Mouse (Mus musculus) kidney, postnatal 25 days (tissue): ENCODE results near the gene Usp48.

ENCODE experiments used
- DNase-seq, 2 experiments: peaks; one replicate each; pipeline ENCODE4 v3.0.0; 2021; ENCODE audit warnings: mixed read lengths in 2 of 2

The Usp48 gene

DNA sequence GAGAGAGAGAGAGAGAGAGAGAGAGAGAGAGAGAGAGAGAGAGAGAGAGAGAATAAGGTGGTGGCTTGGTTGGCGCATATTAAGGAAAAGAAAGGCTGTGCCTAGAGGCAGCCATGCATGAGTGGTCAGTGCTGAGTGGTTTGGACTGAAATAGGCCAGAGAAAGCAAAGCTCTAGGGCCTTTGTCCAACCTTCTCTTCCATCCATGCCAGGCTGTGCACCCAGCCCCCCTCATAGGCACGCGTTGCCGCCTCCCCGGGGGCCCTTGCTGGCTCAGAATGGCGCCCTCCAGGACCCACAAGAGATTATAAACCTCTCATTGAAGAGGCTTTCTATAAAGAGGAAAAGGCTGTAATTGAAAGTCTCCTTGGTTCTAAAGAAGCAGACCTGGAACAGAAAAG, 68.0 kb downstream of the Usp48 start:
- peak; percentile 55 to 80 for DNase-seq

DNA sequence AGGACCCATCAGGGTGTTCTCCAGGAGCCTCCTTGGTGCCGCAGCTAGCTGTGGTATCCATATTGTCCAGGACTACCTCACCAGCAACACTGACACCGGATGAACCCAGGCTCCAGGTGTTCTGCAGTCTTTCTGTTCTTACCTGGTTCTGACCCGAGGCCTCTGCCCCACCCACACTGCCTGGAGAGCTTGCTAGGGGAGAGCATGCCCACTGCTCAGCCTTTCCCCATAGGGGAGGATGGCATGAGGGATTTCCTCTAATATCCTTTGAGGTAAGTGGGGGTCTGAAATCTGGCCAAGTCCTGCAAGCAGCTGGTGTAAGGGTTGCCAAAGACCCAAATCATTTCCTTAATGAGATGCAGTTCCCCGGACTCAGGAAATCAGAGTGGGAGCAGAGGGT, 69.9 kb downstream of the Usp48 start:
- DNase-seq = no peak

DNA sequence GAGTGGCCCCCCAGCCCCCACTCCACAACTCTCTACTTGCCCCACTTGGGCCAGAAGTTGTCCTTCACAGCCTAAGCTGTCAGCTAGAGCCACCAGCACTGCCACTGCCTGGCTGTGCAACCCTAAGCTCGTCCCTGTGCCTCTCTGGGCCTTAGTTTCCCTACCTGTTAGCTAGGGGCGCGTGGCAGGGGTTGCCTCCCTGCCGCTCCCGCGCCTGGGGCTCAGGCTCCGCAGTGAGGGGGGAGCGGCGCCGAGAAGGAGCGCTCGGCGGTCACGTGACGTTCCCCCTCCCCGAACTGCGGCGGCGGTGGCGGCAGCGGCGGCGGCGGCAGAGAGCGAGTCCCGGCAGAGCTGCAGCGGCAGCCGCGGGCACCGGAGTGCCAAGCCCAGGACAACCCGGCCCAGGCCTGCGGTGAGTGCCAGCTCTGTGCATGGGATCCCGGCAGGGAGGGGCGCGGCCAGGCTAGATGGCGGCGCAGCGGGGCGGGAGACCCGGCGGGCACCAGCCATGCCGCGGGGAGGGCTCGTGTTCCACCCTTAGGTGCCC, 71.0 kb downstream of the Usp48 start, which contains the start of gene Rap1gap:
TSS of gene Rap1gap (plus strand) at position 294 of the 547 bp plus-strand sequence.
- peak; percentile 53 to 80 for DNase-seq

DNA sequence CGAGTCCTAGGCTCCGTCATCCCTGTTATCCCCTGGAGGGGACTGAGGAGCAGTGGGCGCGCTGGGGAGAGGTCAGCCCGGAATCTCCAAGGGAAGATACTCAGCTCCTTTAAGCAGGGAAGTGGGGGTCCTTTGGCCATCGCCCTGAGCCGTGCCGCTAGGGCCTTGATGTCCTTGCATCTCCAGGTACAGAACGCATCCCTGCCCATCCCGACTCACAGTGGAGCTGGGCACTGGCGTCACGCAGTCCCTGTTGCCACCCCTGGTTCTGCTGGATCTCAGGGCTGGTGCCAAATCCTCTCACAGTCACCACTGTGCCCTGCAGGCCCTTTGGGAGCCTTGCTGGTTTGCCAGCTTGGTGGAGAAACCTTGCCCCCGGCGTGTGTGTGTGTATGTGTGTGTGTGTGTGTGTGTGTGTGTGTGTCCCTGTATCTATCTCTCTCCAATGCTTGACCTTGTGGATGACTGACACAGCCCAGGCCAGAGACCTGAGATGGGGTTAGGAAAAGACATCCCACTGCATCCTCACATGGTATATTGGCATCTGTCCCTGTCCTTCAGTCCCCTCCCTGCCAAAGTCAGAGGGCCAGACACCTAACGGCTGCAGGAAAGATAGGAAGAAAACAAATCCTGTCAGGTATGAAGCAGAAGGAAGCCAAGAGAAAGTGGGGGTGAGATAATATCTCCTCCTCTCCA, 71.6 kb downstream of the Usp48 start:
- peak; percentile 33 to 57 for DNase-seq

DNA sequence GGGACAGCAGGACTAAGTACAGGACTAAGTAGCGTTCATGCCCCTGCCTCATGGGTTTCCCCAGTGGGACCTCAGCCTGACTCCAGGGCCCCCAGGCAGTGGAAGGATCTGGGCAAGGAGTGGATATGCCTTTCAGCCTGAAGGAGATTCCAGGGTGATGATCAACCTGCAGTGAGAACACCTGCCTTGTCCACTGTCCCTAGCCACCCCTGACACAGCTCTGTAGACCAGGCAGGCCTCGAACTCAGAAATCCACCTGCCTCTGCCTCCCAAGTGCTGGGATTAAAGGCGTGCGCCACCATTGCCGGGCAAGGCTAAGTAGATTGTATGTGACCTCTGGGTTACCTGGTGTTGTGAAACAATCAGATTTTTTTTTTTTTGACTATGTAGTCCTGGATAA, 72.2 kb downstream of the Usp48 start:
- DNase-seq = peak in 1 of 2 experiments; percentile 20

DNA sequence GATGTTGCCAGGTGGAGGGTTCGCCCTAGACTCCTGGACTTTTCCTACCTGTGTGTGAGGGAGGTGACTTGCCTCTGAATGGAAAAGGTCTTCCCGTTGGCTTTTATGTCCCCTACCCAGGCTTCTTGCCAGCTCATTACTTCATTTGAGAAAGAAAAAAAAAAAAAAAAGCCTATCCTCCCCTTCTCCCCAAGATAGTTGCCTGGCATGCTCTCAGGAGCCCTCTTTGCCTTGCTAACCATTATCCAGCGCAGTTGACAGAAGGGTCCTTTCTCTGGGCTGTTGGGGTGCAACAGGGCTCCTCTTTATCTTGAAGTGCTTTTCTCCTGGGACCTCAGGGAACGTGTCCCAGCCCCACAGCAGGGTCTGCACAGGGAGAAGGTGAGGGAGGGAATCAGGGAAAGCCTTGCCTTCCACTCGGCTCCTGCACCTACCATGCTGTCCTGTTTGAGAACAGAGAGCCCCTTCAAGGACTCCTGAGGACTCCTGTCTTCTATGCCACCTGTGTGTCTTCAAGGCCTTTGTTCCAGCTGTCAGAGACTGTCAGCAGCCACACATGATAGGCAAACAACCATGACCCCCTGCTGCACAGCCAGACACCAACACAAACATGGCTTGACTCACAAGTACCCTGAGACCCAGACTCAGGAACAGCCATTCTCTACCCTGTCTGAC, 72.9 kb downstream of the Usp48 start:
- DNase-seq = peak in 1 of 2 experiments; percentile 28

DNA sequence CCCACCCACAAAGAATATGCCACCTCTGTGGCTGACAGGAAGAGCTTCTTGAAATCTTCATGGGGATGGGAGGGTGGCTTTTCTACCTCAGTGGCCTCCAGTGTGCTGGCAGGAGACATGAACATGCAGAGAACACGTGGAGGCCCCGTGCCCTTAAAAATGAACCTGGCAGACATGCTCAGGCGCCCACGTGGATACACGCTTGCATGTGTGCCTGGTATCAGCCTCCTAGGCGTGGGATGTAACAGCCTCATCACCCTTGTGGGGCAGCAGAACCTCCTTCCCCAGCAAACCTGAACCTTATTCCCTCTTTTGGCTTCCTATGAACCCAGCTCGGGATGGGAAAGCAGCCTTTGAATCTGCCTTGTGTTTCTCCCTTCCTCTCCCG, 73.4 kb downstream of the Usp48 start:
- peak in 1 of 2 experiments; percentile 35 for DNase-seq

DNA sequence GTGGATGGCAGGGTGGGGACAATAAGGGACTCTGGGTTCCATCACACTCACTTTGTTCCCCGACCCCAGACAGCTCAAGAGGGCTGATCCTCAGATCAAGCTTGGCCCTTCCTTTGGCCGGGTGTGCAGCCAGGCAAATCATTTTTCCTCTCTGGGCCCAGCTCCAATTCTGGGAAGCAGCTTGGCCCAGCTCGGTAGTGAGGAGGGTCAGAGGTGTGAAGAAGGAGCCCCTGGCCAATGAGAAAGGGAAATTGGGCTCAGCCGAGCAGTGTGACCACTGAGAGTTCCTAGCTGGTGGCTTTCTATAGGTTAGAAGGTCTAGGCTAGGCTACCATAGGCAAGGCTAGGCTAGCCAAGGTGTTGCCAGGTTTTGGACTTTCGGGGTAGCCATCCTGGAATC, 74.2 kb downstream of the Usp48 start:
- DNase-seq = peak; percentile 64 to 76

DNA sequence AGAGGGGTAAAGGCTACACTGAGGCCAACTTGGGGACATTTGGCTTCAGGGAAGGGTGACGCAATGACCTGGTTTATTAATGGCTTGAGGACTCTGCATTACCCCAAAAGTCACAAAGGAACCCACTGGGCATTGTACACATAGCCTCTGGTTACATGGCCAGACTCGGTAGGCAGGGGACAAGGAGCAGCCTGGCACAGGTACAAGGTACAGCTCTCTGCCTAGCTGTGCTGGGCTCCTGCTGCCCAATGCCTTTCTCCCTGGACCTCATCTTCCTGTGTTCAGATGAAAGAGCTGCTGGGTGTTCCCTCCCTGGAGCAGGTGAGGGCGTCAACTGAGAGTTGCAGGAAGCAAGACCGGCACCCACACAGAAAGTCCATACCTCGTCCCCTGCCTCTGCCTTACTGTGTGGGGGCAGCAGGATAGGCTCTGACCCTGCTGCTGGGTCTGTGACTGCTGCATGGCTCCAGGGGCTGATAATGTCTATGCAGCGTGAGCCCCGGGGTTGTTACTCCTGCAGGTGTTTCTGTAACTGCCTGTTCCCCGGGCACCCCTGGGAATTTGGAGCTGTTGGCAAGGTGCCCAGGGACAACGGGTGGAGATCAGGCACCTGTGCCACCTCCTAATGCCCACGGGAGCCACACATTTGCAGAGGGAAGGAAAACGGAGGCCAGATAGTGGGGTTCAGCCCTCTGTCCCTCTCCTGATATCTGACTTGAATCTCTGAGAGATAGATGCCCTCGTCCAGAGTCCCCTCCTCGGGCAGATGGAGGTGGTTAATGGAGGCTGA, 78.4 kb downstream of the Usp48 start:
- peak in 1 of 2 experiments; percentile 34 for DNase-seq

DNA sequence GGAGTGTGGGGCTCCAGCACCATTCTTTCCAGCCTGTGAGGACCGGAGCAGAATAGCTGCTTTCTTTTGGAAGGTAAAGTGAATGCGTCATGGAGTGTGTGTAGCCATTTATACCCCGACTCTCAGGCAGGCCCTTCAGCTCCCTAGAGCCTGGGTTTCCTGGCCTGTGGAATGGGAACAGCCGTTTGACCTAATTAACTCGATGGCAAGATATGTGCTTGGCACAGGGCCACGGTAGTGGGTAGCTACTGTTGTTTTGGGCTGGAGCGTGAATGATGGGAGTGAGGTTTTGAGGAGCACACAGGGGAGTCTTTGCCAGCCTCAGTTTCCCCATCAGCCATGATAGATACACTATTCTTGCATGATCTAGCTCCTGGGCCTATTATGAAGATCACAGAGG, 82.0 kb downstream of the Usp48 start:
- no peak for DNase-seq

DNA sequence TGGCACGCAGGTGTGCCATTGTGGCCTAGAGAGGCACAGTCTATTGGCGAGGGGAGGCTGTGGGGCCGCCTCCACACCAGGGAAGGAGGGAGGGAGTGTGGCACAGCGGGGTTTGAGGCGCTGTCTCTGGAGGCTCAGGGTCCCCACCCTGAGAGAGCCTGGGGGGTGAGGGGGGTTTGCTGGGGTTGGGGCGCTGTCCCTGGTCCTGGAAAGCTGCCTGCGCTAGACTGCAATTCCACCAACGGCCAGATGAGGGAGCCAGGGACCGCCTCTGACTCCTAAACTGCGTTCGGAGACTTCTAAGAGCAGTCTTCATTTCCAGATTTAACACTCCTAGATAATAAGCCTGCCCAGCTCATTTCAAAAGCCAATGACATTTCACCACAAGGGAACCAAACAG, 82.5 kb downstream of the Usp48 start:
- DNase-seq = peak; percentile 70 to 80

DNA sequence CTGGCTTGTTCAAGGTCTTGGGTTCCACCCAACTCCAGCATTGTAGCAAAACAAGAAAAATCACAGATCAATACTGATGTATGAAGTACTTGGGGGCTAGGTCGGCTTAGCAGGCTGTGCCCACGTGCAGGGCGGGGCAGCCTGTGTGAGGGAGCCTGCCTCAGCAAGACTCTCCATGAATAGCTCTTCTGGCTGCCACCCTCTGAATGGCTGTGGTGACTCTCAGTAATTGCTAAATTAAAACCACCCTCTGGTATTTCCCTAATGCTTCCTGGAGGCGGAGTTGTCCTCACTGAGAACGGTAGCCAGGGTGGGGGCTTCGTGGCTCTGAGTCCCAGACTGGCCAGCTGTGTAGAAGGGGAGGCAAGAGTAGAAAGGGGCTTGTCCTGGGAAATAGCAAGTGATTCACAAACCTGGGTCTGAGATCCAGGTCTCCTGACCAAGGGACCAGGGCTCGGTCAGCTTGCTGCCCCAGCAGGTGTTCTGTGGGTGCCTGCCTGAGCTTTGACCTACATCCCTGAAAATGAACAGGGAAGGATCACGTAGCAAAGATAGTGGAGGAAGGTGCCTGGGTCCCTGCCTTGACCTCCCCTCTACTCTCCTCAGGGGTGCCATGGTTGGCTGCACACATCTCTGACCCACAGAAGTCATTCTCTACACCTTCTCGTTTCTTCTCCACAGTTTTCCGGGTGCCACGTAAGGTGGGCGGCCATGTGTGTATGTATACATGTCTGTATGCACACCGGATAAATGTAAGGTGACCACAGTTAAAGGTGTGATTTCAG, 83.3 kb downstream of the Usp48 start:
- DNase-seq = no peak

DNA sequence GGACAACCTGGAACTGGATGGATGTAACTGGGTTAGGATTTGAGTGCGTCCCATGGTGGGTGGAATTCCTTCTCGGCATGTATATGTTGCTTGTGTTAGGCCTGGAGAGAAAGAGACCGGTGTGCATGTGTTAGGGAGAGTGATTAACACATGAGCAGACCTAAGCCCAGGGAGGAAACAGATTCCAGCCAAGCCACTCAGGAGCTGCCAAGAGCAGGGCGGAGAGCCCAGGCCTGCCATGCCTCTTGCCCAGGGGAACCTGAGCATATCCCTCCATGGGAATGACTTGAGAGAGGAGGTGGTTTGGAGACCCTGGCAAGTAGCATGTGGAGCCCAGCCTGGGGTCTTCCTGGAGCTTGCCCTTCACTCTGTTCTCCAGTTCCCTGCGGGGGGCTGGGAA, 84.4 kb downstream of the Usp48 start:
- peak; percentile 32 to 70 for DNase-seq

DNA sequence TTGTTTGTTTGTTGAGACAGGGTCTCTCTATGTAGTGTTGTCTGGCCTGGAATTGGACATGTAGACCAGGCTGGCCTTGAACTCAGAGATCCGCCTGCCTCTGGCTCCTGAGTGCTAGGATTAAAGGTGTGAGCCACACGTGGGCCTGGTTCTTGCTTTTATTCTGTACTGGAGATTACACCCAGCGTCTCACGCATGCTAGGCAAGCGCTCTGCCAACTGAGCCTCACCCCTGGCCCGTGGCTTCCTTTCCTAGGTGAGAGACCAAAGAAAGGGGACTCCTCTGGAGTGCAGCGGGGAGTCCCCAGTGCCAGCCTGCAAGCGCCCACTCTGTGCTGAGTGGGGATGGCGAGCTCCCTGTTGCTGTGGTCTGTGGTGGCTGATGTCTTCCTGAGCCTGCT, 85.0 kb downstream of the Usp48 start:
- DNase-seq = no peak

DNA sequence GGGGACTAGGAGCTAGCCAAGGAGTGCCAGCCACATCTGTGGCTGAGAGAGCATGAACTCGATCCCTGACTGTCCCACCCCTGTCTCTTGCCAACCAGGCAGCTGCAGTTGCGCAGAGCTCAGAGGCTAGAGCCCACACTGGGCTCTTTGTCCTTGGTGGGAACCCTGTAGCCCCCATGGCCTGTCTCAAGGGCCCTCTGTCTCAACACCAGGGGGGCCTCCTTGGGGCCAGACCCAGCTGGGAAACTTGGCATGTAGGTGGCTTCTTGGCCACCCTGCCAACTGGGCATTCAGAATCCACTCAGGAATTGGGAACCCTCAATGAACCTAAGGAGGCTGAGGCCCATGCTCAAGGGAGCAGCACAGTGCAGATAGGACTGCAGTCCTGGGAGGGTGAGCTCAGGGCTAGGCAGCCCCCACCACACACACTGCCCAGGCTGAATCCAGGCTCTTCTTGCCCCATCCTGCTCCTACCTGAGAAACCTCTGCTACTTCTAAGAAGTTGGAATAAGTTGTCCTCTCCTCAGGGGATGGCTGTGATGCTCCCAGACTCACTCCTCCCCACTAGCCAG, 86.5 kb downstream of the Usp48 start:
- DNase-seq = no peak

DNA sequence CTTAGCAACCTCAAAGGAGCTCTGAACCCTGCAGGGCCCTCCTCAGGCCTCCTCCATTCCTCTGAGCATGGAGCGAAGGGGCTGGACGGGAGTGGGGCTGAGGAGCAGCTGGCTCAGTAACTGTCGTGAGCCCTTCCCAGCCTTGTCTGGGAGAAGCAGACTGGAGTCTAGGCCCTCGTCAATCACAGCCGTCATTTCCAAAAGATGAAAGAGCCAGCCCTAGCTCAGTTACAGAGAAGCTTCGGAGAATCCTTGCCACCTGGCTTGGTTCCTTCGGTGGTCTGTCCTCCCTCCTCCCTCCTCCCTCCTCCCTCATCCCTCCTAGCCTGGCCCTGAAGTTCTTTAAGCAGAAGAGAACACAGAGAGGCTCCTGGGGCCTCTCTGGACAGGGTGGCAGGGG, 87.2 kb downstream of the Usp48 start:
- no peak for DNase-seq

DNA sequence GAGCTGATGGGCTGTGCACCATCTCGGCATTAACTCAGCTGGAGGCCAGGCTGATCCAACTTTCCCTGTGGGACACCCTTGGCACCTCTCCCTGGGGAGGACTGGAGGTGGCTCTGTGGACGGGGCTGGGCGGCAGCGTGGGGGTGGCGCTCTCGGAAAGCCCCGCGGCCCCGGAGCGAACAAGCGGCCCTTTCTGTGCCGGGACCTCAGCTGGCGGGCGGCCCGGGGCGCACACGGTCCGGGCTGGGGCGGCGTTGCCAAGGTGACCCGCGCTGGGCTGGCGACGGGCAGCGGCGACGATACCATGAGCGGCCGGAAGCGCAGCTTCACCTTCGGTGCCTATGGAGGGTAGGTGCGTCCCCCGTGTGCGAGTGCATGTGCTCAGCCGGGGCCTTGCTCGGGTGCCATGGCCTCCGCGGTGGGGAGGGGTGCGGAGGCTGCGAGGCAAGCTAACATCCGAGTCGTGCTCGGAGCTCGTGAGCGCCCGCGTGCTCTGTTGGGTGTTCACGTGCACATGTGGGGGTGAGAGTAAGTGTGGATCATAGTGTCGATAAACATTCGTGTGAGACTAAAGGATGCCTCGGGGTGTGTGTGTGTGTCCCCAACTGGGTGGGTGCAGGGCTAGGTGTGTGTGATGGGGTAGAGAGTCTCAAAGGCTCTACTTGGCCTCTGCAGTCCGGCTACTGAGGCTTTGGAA, 88.0 kb downstream of the Usp48 start:
- peak; percentile 60 to 86 for DNase-seq

DNA sequence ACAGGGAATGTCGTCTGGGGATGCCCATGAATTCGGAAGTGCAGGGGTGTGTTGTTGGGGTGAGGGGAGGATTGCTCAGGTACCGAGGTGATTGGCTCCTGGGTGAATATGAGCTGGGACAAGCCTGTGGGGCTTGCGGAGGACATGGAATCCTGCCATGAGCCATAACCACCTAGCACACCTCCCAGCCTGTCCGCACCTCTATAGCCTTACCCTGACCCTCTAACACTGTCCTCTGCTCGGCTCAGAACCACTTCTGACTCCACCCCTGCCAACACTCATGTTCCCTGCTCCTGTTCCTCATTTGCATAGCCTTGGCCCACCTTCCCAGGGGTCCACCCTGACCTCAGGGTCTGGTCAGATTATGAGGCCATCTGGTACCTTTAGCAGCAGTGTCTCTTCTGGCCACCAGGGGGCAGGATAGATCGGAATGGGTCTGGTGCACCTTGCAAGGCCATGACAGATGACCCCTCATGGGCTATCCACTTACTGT, 89.5 kb downstream of the Usp48 start:
- DNase-seq = peak; percentile 67 to 90

DNA sequence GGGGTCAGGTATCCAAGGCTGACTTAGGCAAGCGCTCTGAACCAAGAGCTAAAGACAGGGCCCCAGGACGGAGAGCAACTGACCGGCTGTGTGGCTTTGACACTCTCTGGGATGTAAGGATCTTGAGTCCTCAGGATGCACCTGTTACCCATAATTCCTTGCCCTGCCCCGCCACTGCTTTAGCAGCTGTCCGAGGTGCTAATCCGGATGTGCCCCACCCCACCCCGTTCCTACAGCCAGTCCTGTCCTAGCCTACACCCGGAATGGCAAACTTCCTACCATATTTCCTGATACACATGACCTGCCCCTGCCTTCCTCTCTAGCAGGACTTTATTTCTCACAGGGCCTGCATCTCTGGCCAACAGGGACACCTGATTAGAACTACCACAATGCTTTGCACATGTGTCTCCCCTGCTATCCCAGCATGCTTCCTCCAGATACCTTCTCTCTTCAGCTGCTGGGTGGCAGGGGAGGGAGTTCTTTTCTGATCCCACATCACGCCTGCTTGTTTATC, 91.3 kb downstream of the Usp48 start:
- DNase-seq = no peak

DNA sequence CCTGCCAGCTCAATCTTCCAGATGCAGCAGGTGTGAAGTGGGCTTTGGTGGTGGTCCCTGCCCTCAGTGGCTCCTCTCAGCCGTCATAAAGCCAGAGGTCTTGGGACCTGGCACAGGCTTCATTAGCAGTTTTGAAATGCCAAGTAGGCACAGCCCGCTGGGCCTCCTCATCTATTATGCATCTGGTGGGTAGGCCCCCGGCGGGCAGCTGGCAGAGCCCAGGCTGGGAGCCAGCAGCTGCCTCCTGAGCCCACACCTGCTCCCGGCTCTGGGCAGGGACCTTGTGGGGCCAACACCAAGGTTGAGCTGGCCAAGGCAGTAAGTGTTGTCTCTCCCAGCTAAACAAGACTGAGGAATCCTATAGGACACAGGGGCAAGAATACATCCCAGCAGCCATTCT, 92.7 kb downstream of the Usp48 start:
- peak; percentile 55 to 84 for DNase-seq

DNA sequence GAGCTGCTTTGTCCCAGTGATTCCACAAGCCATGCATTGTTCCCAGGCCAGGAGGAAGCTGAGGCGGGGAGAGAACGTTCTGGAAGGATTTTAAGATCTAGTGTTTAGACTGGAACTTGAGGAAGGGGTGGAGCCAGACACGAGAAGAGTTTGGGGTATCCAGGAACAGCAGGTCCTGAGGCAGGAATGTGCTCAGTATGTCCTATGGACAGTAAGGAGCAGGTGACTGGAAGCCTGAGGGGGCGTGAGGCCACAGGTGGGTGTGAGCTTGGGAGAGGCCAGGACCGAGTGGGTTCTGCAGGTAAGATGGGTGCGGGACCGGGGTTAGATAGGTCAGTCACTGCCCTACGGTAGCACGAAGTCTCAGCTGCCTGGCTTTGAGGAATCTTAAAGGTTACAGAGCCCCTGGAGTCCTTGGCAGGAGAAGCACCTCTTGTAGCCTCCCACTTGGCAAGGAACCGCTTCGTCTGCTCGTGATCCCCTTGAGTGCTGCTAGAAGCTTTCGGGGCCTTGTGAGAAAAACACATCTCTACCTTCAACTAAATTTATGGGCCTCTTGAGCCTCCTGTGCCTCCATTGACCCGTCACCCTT, 93.8 kb downstream of the Usp48 start:
- DNase-seq = no peak
